Mouse (Mus musculus): Measurements from ENCODE around the gene Midn. TPM values are rescaled to one million over a fixed set of nuclear protein-coding genes. Genes with fewer than 3 reads are reported as not detected.

The Midn gene
- polyA plus RNA-seq, 1 experiment: 372 TPM

- Histone ChIP-seq H3K4me3 (ENCODE audit: low read depth, low read length) (no peak overlapping the region), H3K27me3 (ENCODE audit: control insufficient read depth, insufficient read depth, low read length) (no peaks in the 10 kb centered on the region; the same call in 1 of the 2 replicates), H3K27ac (ENCODE audit: insufficient read depth, low read depth, low read length) (no peak overlapping the region), H3K36me3 (ENCODE audit: control insufficient read depth, insufficient read depth, low read length) (no peaks in the 10 kb centered on the region), H3K4me1 (ENCODE audit: control insufficient read depth, insufficient read depth, insufficient read length, low read length) (no peaks in the 10 kb centered on the region)
- TF ChIP-seq POLR2A (IDR thresholded peaks at IDR 0.05; ENCODE audit: low read depth, low read length) (no peak), CTCF (IDR thresholded peaks at IDR 0.05; ENCODE audit: extremely low read depth, insufficient read length, insufficient replicate concordance, low read depth, low read length) (no peak)
- WGBS: 80% methylated on average over 33 of the region's 33 CpGs
These were observed 48.9 kb downstream of the Midn start for GRCm38 (mm10) chr10:80196778-80197581.

GRCm38 (mm10) chr10:80199440-80200008, 51.5 kb downstream of the Midn start:
- H3K27me3 ChIP-seq (ENCODE audit: control insufficient read depth, insufficient read depth, low read length): no peaks in the 10 kb centered on the region
- 47% methylated on average over 3 of the region's 3 CpGs for WGBS

GRCm38 (mm10) chr10:80200485-80200884, 52.4 kb downstream of the Midn start:
- no peaks in the 10 kb centered on the region for H3K4me1 ChIP-seq (ENCODE audit: control insufficient read depth, insufficient read depth, insufficient read length, low read length)
- TF ChIP-seq CTCF (IDR thresholded peaks at IDR 0.05; ENCODE audit: extremely low read depth, insufficient read length, insufficient replicate concordance, low read depth, low read length): no peak
- TF ChIP-seq POLR2A (IDR thresholded peaks at IDR 0.05; ENCODE audit: low read depth, low read length): no peak
- no peaks in the 10 kb centered on the region for H3K27me3 ChIP-seq (ENCODE audit: control insufficient read depth, insufficient read depth, low read length)
- no peaks in the 10 kb centered on the region for H3K36me3 ChIP-seq (ENCODE audit: control insufficient read depth, insufficient read depth, low read length)
- no peak overlapping the region for H3K4me3 ChIP-seq (ENCODE audit: low read depth, low read length)
- 77% methylated on average over 6 of the region's 6 CpGs for WGBS
- no peak overlapping the region for H3K27ac ChIP-seq (ENCODE audit: insufficient read depth, low read depth, low read length)

More at GRCm38 (mm10) chr10:80199440-80200008, 51.5 kb downstream of the Midn start:
- Histone ChIP-seq H3K4me3 (ENCODE audit: low read depth, low read length) (no peak overlapping the region), H3K36me3 (ENCODE audit: control insufficient read depth, insufficient read depth, low read length) (no peaks in the 10 kb centered on the region), H3K27ac (ENCODE audit: insufficient read depth, low read depth, low read length) (no peak overlapping the region), H3K4me1 (ENCODE audit: control insufficient read depth, insufficient read depth, insufficient read length, low read length) (no peaks in the 10 kb centered on the region)
- TF ChIP-seq POLR2A (IDR thresholded peaks at IDR 0.05; ENCODE audit: low read depth, low read length) (no peak), CTCF (IDR thresholded peaks at IDR 0.05; ENCODE audit: extremely low read depth, insufficient read length, insufficient replicate concordance, low read depth, low read length) (peak; percentile 90)

GRCm38 (mm10) chr10:80204055-80204454, 56.0 kb downstream of the Midn start:
- Histone ChIP-seq H3K27me3 (ENCODE audit: control insufficient read depth, insufficient read depth, low read length) (no peaks in the 10 kb centered on the region), H3K4me3 (ENCODE audit: low read depth, low read length) (no peak overlapping the region), H3K4me1 (ENCODE audit: control insufficient read depth, insufficient read depth, insufficient read length, low read length) (no peaks in the 10 kb centered on the region), H3K36me3 (ENCODE audit: control insufficient read depth, insufficient read depth, low read length) (no peaks in the 10 kb centered on the region), H3K27ac (ENCODE audit: insufficient read depth, low read depth, low read length) (no peak overlapping the region)
- TF ChIP-seq CTCF (IDR thresholded peaks at IDR 0.05; ENCODE audit: extremely low read depth, insufficient read length, insufficient replicate concordance, low read depth, low read length) (no peak), POLR2A (IDR thresholded peaks at IDR 0.05; ENCODE audit: low read depth, low read length) (no peak)
- WGBS: 51% methylated on average over 7 of the region's 7 CpGs

GRCm38 (mm10) chr10:80207201-80207600, 59.1 kb downstream of the Midn start:
- 87% methylated on average over 1 of the region's 1 CpGs for WGBS
- H3K4me1 ChIP-seq (ENCODE audit: control insufficient read depth, insufficient read depth, insufficient read length, low read length): no peaks in the 10 kb centered on the region
- no peak overlapping the region for H3K4me3 ChIP-seq (ENCODE audit: low read depth, low read length)
- H3K36me3 ChIP-seq (ENCODE audit: control insufficient read depth, insufficient read depth, low read length): no peaks in the 10 kb centered on the region
- no peak for TF ChIP-seq POLR2A (IDR thresholded peaks at IDR 0.05; ENCODE audit: low read depth, low read length)
- no peak for TF ChIP-seq CTCF (IDR thresholded peaks at IDR 0.05; ENCODE audit: extremely low read depth, insufficient read length, insufficient replicate concordance, low read depth, low read length)
- no peaks in the 10 kb centered on the region for H3K27me3 ChIP-seq (ENCODE audit: control insufficient read depth, insufficient read depth, low read length)
- H3K27ac ChIP-seq (ENCODE audit: insufficient read depth, low read depth, low read length): no peak overlapping the region

- H3K36me3 ChIP-seq (ENCODE audit: control insufficient read depth, insufficient read depth, low read length): no peaks in the 10 kb centered on the region
- no peaks in the 10 kb centered on the region for H3K27me3 ChIP-seq (ENCODE audit: control insufficient read depth, insufficient read depth, low read length)
- no peak for TF ChIP-seq POLR2A (IDR thresholded peaks at IDR 0.05; ENCODE audit: low read depth, low read length)
- TF ChIP-seq CTCF (IDR thresholded peaks at IDR 0.05; ENCODE audit: extremely low read depth, insufficient read length, insufficient replicate concordance, low read depth, low read length): no peak
- H3K27ac ChIP-seq (ENCODE audit: insufficient read depth, low read depth, low read length): no peak overlapping the region
- H3K4me1 ChIP-seq (ENCODE audit: control insufficient read depth, insufficient read depth, insufficient read length, low read length): no peaks in the 10 kb centered on the region
- H3K4me3 ChIP-seq (ENCODE audit: low read depth, low read length): no peak overlapping the region
- WGBS: 85% methylated on average over 10 of the region's 10 CpGs
These were observed 59.6 kb downstream of the Midn start for GRCm38 (mm10) chr10:80207676-80208075.

Other genes with a start within 250 kb of the Midn start
- gene Med16, start 239.3 kb upstream of the Midn start, polyA plus RNA-seq (2012; rRNA removed): 34.8 and 58.1 TPM in 2 replicates
- gene Gm26602, start 237.4 kb upstream of the Midn start, polyA plus RNA-seq (2012; rRNA removed): not detected in 2 replicates
- gene Kiss1r, start 231.3 kb upstream of the Midn start, polyA plus RNA-seq (2012; rRNA removed): 3.0 and 5.9 TPM in 2 replicates
- gene R3hdm4, start 227.1 kb upstream of the Midn start, polyA plus RNA-seq (2012; rRNA removed): 86.4 and 104 TPM in 2 replicates
- gene Arid3a, start 221.2 kb upstream of the Midn start, polyA plus RNA-seq (2012; rRNA removed): 10.7 and 23.9 TPM in 2 replicates
- gene Wdr18, start 188.1 kb upstream of the Midn start, polyA plus RNA-seq (2012; rRNA removed): 34.8 and 44.6 TPM in 2 replicates
- not detected in 2 replicates for gene Grin3b, start 177.6 kb upstream of the Midn start, polyA plus RNA-seq (2012; rRNA removed)
- 225 and 441 TPM in 2 replicates for gene Tmem259, start 163.9 kb upstream of the Midn start, polyA plus RNA-seq (2012; rRNA removed)
- 49.9 and 72.8 TPM in 2 replicates for gene Cnn2, start 159.7 kb upstream of the Midn start, polyA plus RNA-seq (2012; rRNA removed)
- gene Abca7, start 151.8 kb upstream of the Midn start, polyA plus RNA-seq (2012; rRNA removed): 18.1 and 33.4 TPM in 2 replicates
- gene Arhgap45, start 131.6 kb upstream of the Midn start, polyA plus RNA-seq (2012; rRNA removed): 23.2 and 36.8 TPM in 2 replicates
- gene Polr2e, start 108.5 kb upstream of the Midn start, polyA plus RNA-seq (2012; rRNA removed): 140 and 186 TPM in 2 replicates
- gene Gpx4, start 101.1 kb upstream of the Midn start, polyA plus RNA-seq (2012; rRNA removed): 388 and 646 TPM in 2 replicates
- gene Sbno2, start 42.7 kb upstream of the Midn start, polyA plus RNA-seq (2012; rRNA removed): 61.2 and 126 TPM in 2 replicates
- gene Stk11, start 32.5 kb upstream of the Midn start, polyA plus RNA-seq (2012; rRNA removed): 77.5 and 124 TPM in 2 replicates
- 2,309 and 4,813 TPM in 2 replicates for gene Atp5d, start 9.6 kb upstream of the Midn start, polyA plus RNA-seq (2012; rRNA removed)
- gene Cbarp, start 7.4 kb upstream of the Midn start, polyA plus RNA-seq (2012; rRNA removed): 3.7 and 6.6 TPM in 2 replicates
- 18.5 and 48.0 TPM in 2 replicates for gene Cirbp, start 17.7 kb downstream of the Midn start, polyA plus RNA-seq (2012; rRNA removed)
- 6.8 and 9.0 TPM in 2 replicates for gene 1600002K03Rik, start 24.7 kb downstream of the Midn start, polyA plus RNA-seq (2012; rRNA removed)
- gene Efna2, start 31.2 kb downstream of the Midn start, polyA plus RNA-seq (2012; rRNA removed): 1.5 and 1.8 TPM in 2 replicates
- 11.6 and 23.7 TPM in 2 replicates for gene Mum1, start 78.2 kb downstream of the Midn start, polyA plus RNA-seq (2012; rRNA removed)
- gene Ndufs7, start 100.8 kb downstream of the Midn start, polyA plus RNA-seq (2012; rRNA removed): 800 and 1,176 TPM in 2 replicates
- gene Gamt, start 112.7 kb downstream of the Midn start, polyA plus RNA-seq (2012; rRNA removed): 13.1 and 55.2 TPM in 2 replicates
- 46.6 and 89.3 TPM in 2 replicates for gene Dazap1, start 113.2 kb downstream of the Midn start, polyA plus RNA-seq (2012; rRNA removed)
- gene Rps15, start 144.2 kb downstream of the Midn start, polyA plus RNA-seq (2012; rRNA removed): 741 and 887 TPM in 2 replicates
- gene Apc2, start 147.7 kb downstream of the Midn start, polyA plus RNA-seq (2012; rRNA removed): 0.65 and 0.96 TPM in 2 replicates
- 47.4 and 74.1 TPM in 2 replicates for gene 2310011J03Rik, start 172.3 kb downstream of the Midn start, polyA plus RNA-seq (2012; rRNA removed)
- gene Pcsk4, start 181.2 kb downstream of the Midn start, polyA plus RNA-seq (2012; rRNA removed): 18.0 and 27.0 TPM in 2 replicates
- 186 and 287 TPM in 2 replicates for gene Reep6, start 181.7 kb downstream of the Midn start, polyA plus RNA-seq (2012; rRNA removed)
- 74.2 and 136 TPM in 2 replicates for gene Adamtsl5, start 200.1 kb downstream of the Midn start, polyA plus RNA-seq (2012; rRNA removed)
- 0.75 and 5.9 TPM in 2 replicates for gene Plk5, start 208.2 kb downstream of the Midn start, polyA plus RNA-seq (2012; rRNA removed)
- gene Mex3d, start 239.4 kb downstream of the Midn start, polyA plus RNA-seq (2012; rRNA removed): 10.3 and 20.6 TPM in 2 replicates